Mouse (Mus musculus) lung, postnatal 14 days (tissue): ENCODE measurements at regions not wholly inside any gene's neighbourhood (a gene's known extent, or its start where the extent isn't known, plus 50 kb on each side); places are given as distances from the start of the nearest gene placed in this dataset.

ENCODE experiments used
- DNase-seq: peaks from one replicate; pipeline ENCODE4 v3.0.0; 2021

- no peak for DNase-seq
Observed at GRCm38 (mm10) chr14:67139152-67139551, 1130.1 kb upstream of the Gulo start.

GRCm38 (mm10) chr14:67136141-67136498 lies 1127.1 kb upstream of the Gulo start:
- DNase-seq = no peak

- DNase-seq = peak; percentile 67
Observed at GRCm38 (mm10) chr14:67135221-67136140, 1126.5 kb upstream of the Gulo start.

- DNase-seq = no peak
Observed at GRCm38 (mm10) chr14:67133221-67133620, 1124.2 kb upstream of the Gulo start.

GRCm38 (mm10) chr14:67127118-67127517 lies 1118.1 kb upstream of the Gulo start:
- no peak for DNase-seq

GRCm38 (mm10) chr14:67126254-67126653 lies 1117.2 kb upstream of the Gulo start:
- DNase-seq = no peak

- DNase-seq = no peak
Observed at GRCm38 (mm10) chr14:67123300-67123699, 1114.3 kb upstream of the Gulo start.
